Mouse (Mus musculus): ENCODE results near the gene Adamts2. TPM values are rescaled to one million over a fixed set of nuclear protein-coding genes. Genes with fewer than 3 reads are reported as not detected.

Adamts2 gene
- polyA plus RNA-seq, 1 experiment: 3.1 TPM

DNA sequence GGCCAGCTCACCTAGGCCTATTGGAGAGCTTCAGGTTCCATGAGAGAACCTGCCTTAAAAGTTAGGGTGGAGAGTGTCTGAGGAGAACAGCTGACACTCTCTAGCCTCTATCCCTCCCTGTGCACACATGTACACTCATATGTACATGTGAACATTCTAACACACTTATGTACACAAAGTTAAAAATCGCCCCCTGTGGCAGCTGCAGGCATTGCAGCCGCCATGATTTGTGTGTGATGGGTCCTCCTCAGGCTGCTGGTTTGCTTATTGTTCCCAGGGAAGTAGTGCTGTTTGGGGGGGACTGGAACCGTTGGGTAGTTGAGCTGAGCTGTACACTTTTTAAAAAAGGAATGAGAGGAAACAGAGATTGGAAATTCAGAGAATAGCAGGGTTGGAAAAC is 14.1 kb upstream of the Adamts2 start:
- DNase-seq (ENCODE audit: low read depth in 1 of 2, low spot score in 2 of 2): peak in 1 of 2 experiments; percentile 50
- Histone ChIP-seq H3K27me3 (ENCODE audit: control insufficient read depth, insufficient read depth, low read length) (no peaks in the 10 kb centered on the region), H3K36me3 (ENCODE audit: control insufficient read depth, insufficient read depth, low read length) (no peaks in the 10 kb centered on the region), H3K4me3 (ENCODE audit: extremely low read depth, insufficient read depth, insufficient read length) (no peak overlapping the region), H3K4me1 (ENCODE audit: control insufficient read depth, insufficient read depth, insufficient read length) (no peaks in the 10 kb centered on the region), H3K27ac (ENCODE audit: insufficient read depth, low read length) (no peak overlapping the region)
- TF ChIP-seq POLR2A (IDR thresholded peaks at IDR 0.05; ENCODE audit: low read depth, low read length) (no peak), CTCF (IDR thresholded peaks at IDR 0.05; ENCODE audit: extremely low read depth, insufficient read depth, insufficient read length, insufficient replicate concordance) (peak; percentile 60; the same call in 1 of the 2 replicates)
- WGBS: 13% methylated on average over 3 of the region's 3 CpGs

DNA sequence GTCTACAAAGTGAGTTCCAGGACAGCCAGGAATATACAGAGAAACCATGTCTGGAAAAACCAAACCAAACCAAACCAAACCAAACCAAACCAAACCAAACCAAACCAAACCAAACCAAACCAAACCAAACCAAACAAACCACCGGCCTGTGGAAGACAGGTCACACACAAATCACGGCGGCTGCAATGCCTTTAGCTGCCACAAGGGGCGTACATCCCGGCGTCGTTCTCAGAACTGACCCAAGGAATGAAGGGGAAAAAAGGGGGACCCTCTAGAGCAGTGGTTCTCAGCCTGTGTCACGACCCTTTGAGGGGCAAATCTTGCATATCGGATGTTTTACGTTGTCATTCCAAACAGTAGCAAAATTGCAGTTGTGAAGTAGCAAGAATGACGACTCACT is 12.8 kb upstream of the Adamts2 start:
- 32% methylated on average over 11 of the region's 11 CpGs for WGBS
- no peak overlapping the region for H3K27ac ChIP-seq (ENCODE audit: insufficient read depth, low read length)
- H3K36me3 ChIP-seq (ENCODE audit: control insufficient read depth, insufficient read depth, low read length): no peaks in the 10 kb centered on the region
- peak in 1 of 2 experiments; percentile 32 for DNase-seq (ENCODE audit: low read depth in 1 of 2, low spot score in 2 of 2)
- no peaks in the 10 kb centered on the region for H3K27me3 ChIP-seq (ENCODE audit: control insufficient read depth, insufficient read depth, low read length)
- H3K4me3 ChIP-seq (ENCODE audit: extremely low read depth, insufficient read depth, insufficient read length): no peak overlapping the region
- H3K4me1 ChIP-seq (ENCODE audit: control insufficient read depth, insufficient read depth, insufficient read length): no peaks in the 10 kb centered on the region
- TF ChIP-seq POLR2A (IDR thresholded peaks at IDR 0.05; ENCODE audit: low read depth, low read length) (no peak), CTCF (IDR thresholded peaks at IDR 0.05; ENCODE audit: extremely low read depth, insufficient read depth, insufficient read length, insufficient replicate concordance) (peak; percentile 73; the same call in 1 of the 2 replicates)

DNA sequence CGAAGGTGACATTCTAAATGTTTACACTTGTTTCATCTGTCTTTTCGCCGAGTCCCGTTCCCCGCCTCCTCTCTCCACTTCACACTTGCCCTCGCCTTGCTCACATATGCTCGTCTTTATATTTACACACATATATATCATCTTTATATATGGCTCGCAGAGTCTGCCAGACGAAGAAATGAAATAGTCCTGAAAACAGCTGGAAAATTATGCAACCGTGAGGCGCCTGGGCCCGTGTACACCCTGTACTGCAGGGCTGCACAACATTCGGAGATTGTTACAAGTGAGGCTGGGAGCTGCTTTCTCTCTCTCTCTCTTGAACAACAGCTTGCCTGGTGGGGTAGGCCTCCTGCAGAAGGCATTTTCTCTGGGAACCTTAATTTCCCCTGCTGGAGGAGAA is 10.8 kb upstream of the Adamts2 start:
- Histone ChIP-seq H3K4me1 (ENCODE audit: control insufficient read depth, insufficient read depth, insufficient read length) (no peaks in the 10 kb centered on the region), H3K27me3 (ENCODE audit: control insufficient read depth, insufficient read depth, low read length) (no peaks in the 10 kb centered on the region), H3K27ac (ENCODE audit: insufficient read depth, low read length) (no peak overlapping the region), H3K4me3 (ENCODE audit: extremely low read depth, insufficient read depth, insufficient read length) (no peak overlapping the region), H3K36me3 (ENCODE audit: control insufficient read depth, insufficient read depth, low read length) (no peaks in the 10 kb centered on the region)
- WGBS: 91% methylated on average over 13 of the region's 13 CpGs
- TF ChIP-seq POLR2A (IDR thresholded peaks at IDR 0.05; ENCODE audit: low read depth, low read length): no peak
- TF ChIP-seq CTCF (IDR thresholded peaks at IDR 0.05; ENCODE audit: extremely low read depth, insufficient read depth, insufficient read length, insufficient replicate concordance): no peak
- no peak for DNase-seq (ENCODE audit: low read depth in 1 of 2, low spot score in 2 of 2)

DNA sequence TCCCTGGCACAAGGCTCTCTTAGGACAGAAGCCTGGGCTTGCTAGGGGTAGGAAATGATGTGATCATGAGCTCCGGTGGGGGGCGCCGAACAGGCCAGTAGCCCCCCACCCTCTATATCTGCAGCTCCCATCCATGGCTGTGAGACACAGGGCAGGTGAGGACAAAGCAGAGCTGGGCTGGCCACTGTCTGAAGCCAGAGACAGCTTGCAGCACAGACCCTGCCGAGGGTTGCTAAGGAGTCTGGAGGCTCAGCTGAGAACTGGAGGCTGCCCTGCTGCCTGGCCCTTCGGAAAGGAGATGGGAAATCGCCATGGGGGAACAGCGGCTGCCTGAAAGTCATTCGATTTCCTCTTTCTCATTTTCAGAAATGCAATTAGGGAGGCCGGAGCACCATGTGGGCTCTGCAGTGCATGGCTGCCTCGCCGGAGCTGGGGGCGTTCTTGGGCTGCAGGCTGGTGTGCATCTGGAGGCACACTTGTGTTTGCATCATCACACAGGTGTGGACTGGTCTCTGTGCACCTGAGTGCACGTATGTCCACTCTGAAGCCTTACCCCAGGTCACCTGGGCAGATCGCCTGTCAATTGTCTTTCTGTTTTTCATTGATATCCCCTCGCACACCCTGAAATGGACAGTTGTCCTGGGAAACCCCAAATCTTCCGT is 8.9 kb upstream of the Adamts2 start:
- Histone ChIP-seq H3K27ac (ENCODE audit: insufficient read depth, low read length) (no peak overlapping the region), H3K4me1 (ENCODE audit: control insufficient read depth, insufficient read depth, insufficient read length) (no peaks in the 10 kb centered on the region), H3K4me3 (ENCODE audit: extremely low read depth, insufficient read depth, insufficient read length) (no peak overlapping the region), H3K36me3 (ENCODE audit: control insufficient read depth, insufficient read depth, low read length) (no peaks in the 10 kb centered on the region), H3K27me3 (ENCODE audit: control insufficient read depth, insufficient read depth, low read length) (no peaks in the 10 kb centered on the region)
- 83% methylated on average over 16 of the region's 16 CpGs for WGBS
- DNase-seq (ENCODE audit: low read depth in 1 of 2, low spot score in 2 of 2): no peak
- TF ChIP-seq POLR2A (IDR thresholded peaks at IDR 0.05; ENCODE audit: low read depth, low read length) (no peak), CTCF (IDR thresholded peaks at IDR 0.05; ENCODE audit: extremely low read depth, insufficient read depth, insufficient read length, insufficient replicate concordance) (no peak)

DNA sequence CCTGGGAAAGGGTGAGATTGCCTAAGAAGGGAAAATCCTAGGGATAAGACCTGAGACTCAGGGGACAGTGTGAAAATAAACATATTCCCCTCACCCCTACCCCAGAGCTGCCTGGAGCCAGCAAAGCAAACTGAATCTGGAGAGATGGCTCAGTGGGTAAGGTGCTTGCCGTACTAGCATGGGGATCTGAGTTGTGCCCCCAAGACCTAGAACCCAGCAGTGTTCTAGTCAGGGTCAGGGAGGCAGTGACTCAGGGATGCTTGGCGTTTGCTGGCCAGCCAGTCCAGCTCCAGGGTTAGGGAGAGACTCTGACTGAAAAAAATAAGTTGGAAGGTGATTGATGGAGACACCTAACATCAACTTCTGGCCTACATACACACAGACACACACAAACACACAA is 5.3 kb upstream of the Adamts2 start:
- H3K27me3 ChIP-seq (ENCODE audit: control insufficient read depth, insufficient read depth, low read length): peaks cover 4% of the 10 kb centered on the region
- WGBS: 81% methylated on average over 2 of the region's 2 CpGs
- no peak for TF ChIP-seq CTCF (IDR thresholded peaks at IDR 0.05; ENCODE audit: extremely low read depth, insufficient read depth, insufficient read length, insufficient replicate concordance)
- no peak for TF ChIP-seq POLR2A (IDR thresholded peaks at IDR 0.05; ENCODE audit: low read depth, low read length)

DNA sequence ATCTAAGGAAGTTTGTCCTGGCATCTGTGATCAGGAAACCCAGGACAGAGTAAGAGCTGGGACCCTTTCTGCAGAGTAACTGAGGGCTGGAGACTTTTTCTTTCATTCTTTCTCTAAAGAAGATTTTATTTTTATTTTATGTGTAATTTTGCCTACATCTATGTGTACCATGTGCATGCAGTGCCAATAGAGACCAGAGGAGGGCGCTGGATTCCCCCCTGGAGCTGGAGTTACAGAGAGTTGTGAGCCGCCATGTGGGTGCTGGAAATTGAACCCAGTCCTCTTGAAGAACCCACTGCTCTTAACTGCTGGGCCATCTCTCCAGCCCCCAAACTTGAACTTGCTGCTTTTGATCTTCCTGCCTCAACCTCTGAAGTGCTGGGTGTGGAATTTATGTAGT is 2.7 kb upstream of the Adamts2 start:
- 63% methylated on average over 2 of the region's 2 CpGs for WGBS
- H3K27me3 ChIP-seq (ENCODE audit: control insufficient read depth, insufficient read depth, low read length): peaks cover 19% of the 10 kb centered on the region
- TF ChIP-seq POLR2A (IDR thresholded peaks at IDR 0.05; ENCODE audit: low read depth, low read length) (no peak), CTCF (IDR thresholded peaks at IDR 0.05; ENCODE audit: extremely low read depth, insufficient read depth, insufficient read length, insufficient replicate concordance) (no peak)
- H3K4me3 ChIP-seq (ENCODE audit: extremely low read depth, insufficient read depth, insufficient read length): no peak overlapping the region
- H3K36me3 ChIP-seq (ENCODE audit: control insufficient read depth, insufficient read depth, low read length): no peaks in the 10 kb centered on the region
- no peak overlapping the region for H3K27ac ChIP-seq (ENCODE audit: insufficient read depth, low read length)
- DNase-seq (ENCODE audit: low read depth in 1 of 2, low spot score in 2 of 2): no peak
- H3K4me1 ChIP-seq (ENCODE audit: control insufficient read depth, insufficient read depth, insufficient read length): no peaks in the 10 kb centered on the region

More for the DNA sequence above, 5.3 kb upstream of the Adamts2 start:
- Histone ChIP-seq H3K4me1 (ENCODE audit: control insufficient read depth, insufficient read depth, insufficient read length) (no peaks in the 10 kb centered on the region), H3K36me3 (ENCODE audit: control insufficient read depth, insufficient read depth, low read length) (no peaks in the 10 kb centered on the region), H3K4me3 (ENCODE audit: extremely low read depth, insufficient read depth, insufficient read length) (no peak overlapping the region), H3K27ac (ENCODE audit: insufficient read depth, low read length) (no peak overlapping the region)
- DNase-seq (ENCODE audit: low read depth in 1 of 2, low spot score in 2 of 2): no peak

DNA sequence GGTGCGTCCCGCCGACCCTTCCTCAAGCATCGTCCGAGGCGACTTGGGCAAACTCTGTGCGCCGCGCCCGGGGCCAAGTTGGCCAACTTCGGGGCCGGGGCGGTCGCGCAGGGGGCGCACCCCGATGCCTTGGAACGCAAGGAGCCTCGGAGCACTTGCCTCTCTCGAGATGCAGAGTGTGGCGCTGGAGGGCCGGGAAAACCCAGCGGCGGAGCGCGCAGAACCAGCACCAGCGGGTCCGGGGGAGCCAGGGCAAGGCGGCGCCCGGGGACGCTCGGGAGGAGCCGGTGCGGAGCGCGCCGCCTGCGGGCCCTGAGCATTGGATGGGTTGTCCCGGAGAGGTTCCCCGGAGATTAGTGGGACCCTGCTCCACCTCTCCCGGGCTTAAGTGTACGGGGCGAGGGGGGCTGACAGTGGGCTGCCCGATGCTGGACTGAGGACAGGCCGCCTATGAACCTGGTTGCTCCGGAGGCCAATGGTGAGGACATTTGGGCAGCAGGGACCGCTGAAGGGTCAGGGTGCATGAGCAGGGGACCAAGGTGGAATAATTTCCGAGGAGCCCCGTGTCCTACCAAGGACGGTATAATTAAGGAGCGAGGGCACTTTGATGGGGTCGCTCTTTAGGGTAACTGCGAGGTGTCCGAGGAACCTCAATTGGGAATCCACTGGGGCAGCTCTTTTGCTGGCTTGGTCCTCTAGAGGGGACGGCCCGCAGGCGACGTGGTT is 635 bp downstream of the Adamts2 start:
- DNase-seq (ENCODE audit: low read depth in 1 of 2, low spot score in 2 of 2): no peak
- Histone ChIP-seq H3K27me3 (ENCODE audit: control insufficient read depth, insufficient read depth, low read length) (peaks cover 20% of the 10 kb centered on the region), H3K27ac (ENCODE audit: insufficient read depth, low read length) (no peak overlapping the region), H3K36me3 (ENCODE audit: control insufficient read depth, insufficient read depth, low read length) (no peaks in the 10 kb centered on the region), H3K4me3 (ENCODE audit: extremely low read depth, insufficient read depth, insufficient read length) (peak overlapping the region; percentile 37), H3K4me1 (ENCODE audit: control insufficient read depth, insufficient read depth, insufficient read length) (no peaks in the 10 kb centered on the region)
- 2% methylated on average over 59 of the region's 59 CpGs for WGBS
- TF ChIP-seq CTCF (IDR thresholded peaks at IDR 0.05; ENCODE audit: extremely low read depth, insufficient read depth, insufficient read length, insufficient replicate concordance) (no peak), POLR2A (IDR thresholded peaks at IDR 0.05; ENCODE audit: low read depth, low read length) (no peak)

Measured in spleen, adult 2 months (tissue).